Mouse (Mus musculus) midbrain, embryonic 10.5 days (tissue): Measurements from ENCODE around the gene Ipo7. TPM values are rescaled to one million over a fixed set of nuclear protein-coding genes. Genes with fewer than 3 reads are reported as not detected.

Source experiments
- DNase-seq: peaks from one replicate; pipeline ENCODE4 v3.0.0-alpha.2; 2017; ENCODE audit warnings: low spot score
- H3K27ac ChIP-seq: fragments of 300-500 bp; sonication (generic); replicated peaks from 2 replicates; pipeline ENCODE4 v1.5.1; 2016; ENCODE audit warnings: mild to moderate bottlenecking
- H3K27me3 ChIP-seq: fragments of 300-500 bp; sonication (generic); 2 replicates; pipeline ENCODE4 v1.6.1; 2016; ENCODE audit warnings: low read depth, mild to moderate bottlenecking; ENCODE audit not compliant: poor library complexity, severe bottlenecking
- H3K36me3 ChIP-seq: fragments of 300-500 bp; sonication (generic); 2 replicates; pipeline ENCODE4 v1.6.1; 2016; ENCODE audit warnings: mild to moderate bottlenecking, moderate library complexity
- H3K4me1 ChIP-seq: fragments of 300-500 bp; sonication (generic); 2 replicates; pipeline ENCODE4 v1.6.1; 2016
- H3K4me3 ChIP-seq: fragments of 300-500 bp; sonication (generic); 2 replicates; pipeline ENCODE4 v1.5.1; 2016; ENCODE audit warnings: mild to moderate bottlenecking, moderate library complexity
- H3K9me3 ChIP-seq: fragments of 300-500 bp; sonication (generic); replicated peaks from 2 replicates; pipeline ENCODE4 v1.6.1; 2016; ENCODE audit warnings: mild to moderate bottlenecking
- WGBS: fragments of 180-500 bp; shearing (Covaris S2); methylation state at CpG from one replicate; pipeline ENCODE4 v1.1.7; 2016; 5-methylcytosine and 5-hydroxymethylcytosine counted together
- polyA plus RNA-seq: library from polyadenylated mRNA; unstranded; fragments of >200 nt; fragmentation: Nextera tagmentation; extraction: Ambion mirVana; gene quantifications from 2 replicates; pipeline ENCODE4 v1.2.1, GENCODE M21; 2016

Gene Ipo7
- polyA plus RNA-seq, 1 experiment from 2014 or later = 54.1 TPM

GRCm38 (mm10) chr7:110091670-110092069 is 73.6 kb downstream of the Ipo7 start:
- Histone ChIP-seq H3K9me3 (no peaks in the 10 kb centered on the region), H3K36me3 (peaks cover 100% of the 10 kb centered on the region)
- DNase-seq = no peak

GRCm38 (mm10) chr7:110096332-110096731 is 78.3 kb downstream of the Ipo7 start:
- Histone ChIP-seq H3K27ac (no peak overlapping the region), H3K4me3 (no peak overlapping the region), H3K36me3 (peaks cover 72% of the 10 kb centered on the region), H3K4me1 (peaks cover 2% of the 10 kb centered on the region; the same call in 1 of the 2 replicates), H3K27me3 (no peaks in the 10 kb centered on the region), H3K9me3 (no peaks in the 10 kb centered on the region)
- no peak for DNase-seq
- WGBS = 92% methylated on average over 4 of the region's 4 CpGs

More at GRCm38 (mm10) chr7:110091670-110092069, 73.6 kb downstream of the Ipo7 start:
- WGBS = 83% methylated on average over 7 of the region's 7 CpGs
- Histone ChIP-seq H3K4me1 (no peaks in the 10 kb centered on the region), H3K27me3 (no peaks in the 10 kb centered on the region), H3K27ac (no peak overlapping the region), H3K4me3 (no peak overlapping the region)

- H3K36me3 ChIP-seq = peaks cover 63% of the 10 kb centered on the region
- 77% methylated on average over 7 of the region's 7 CpGs for WGBS
- DNase-seq = no peak
- no peaks in the 10 kb centered on the region for H3K9me3 ChIP-seq
- H3K4me3 ChIP-seq = no peak overlapping the region
- peaks cover 2% of the 10 kb centered on the region; the same call in 1 of the 2 replicates for H3K4me1 ChIP-seq
- no peak overlapping the region for H3K27ac ChIP-seq
- H3K27me3 ChIP-seq = no peaks in the 10 kb centered on the region
Observed at GRCm38 (mm10) chr7:110097106-110097793, 79.2 kb downstream of the Ipo7 start.

- Histone ChIP-seq H3K4me1 (peaks cover 2% of the 10 kb centered on the region; the same call in 1 of the 2 replicates), H3K27me3 (no peaks in the 10 kb centered on the region), H3K4me3 (no peak overlapping the region), H3K9me3 (no peaks in the 10 kb centered on the region), H3K36me3 (peaks cover 27% of the 10 kb centered on the region), H3K27ac (no peak overlapping the region)
- no peak for DNase-seq
- 69% methylated on average over 6 of the region's 6 CpGs for WGBS
Observed at GRCm38 (mm10) chr7:110100854-110101253, 82.8 kb downstream of the Ipo7 start.

GRCm38 (mm10) chr7:110101266-110101665 is 83.2 kb downstream of the Ipo7 start:
- no peak for DNase-seq
- Histone ChIP-seq H3K4me1 (peaks cover 2% of the 10 kb centered on the region; the same call in 1 of the 2 replicates), H3K27ac (no peak overlapping the region), H3K9me3 (no peaks in the 10 kb centered on the region), H3K27me3 (no peaks in the 10 kb centered on the region), H3K36me3 (peaks cover 23% of the 10 kb centered on the region), H3K4me3 (no peak overlapping the region)
- whole genome bisulfite sequencing = 79% methylated on average over 5 of the region's 5 CpGs

GRCm38 (mm10) chr7:110105041-110105440 is 87.0 kb downstream of the Ipo7 start:
- Histone ChIP-seq H3K27ac (no peak overlapping the region), H3K4me3 (no peak overlapping the region), H3K36me3 (no peaks in the 10 kb centered on the region), H3K4me1 (peaks cover 13% of the 10 kb centered on the region), H3K9me3 (no peaks in the 10 kb centered on the region), H3K27me3 (no peaks in the 10 kb centered on the region)
- WGBS = 91% methylated on average over 5 of the region's 5 CpGs
- DNase-seq = no peak

Other genes starting within 250 kb of the Ipo7 start
- 1.5 and 2.0 TPM in 2 replicates for gene Nrip3, start 236.2 kb upstream of the Ipo7 start, polyA plus RNA-seq
- 3.8 and 6.7 TPM in 2 replicates for gene Scube2, start 152.6 kb upstream of the Ipo7 start, polyA plus RNA-seq
- 30.2 and 35.4 TPM in 2 replicates for gene Dennd5a, start 57.8 kb upstream of the Ipo7 start, polyA plus RNA-seq
- gene Tmem41b, start 31.3 kb upstream of the Ipo7 start, polyA plus RNA-seq = 74.6 and 76.8 TPM in 2 replicates
- gene Zfp143, start 42.9 kb downstream of the Ipo7 start, polyA plus RNA-seq = 26.9 and 31.0 TPM in 2 replicates
- 28.7 and 28.9 TPM in 2 replicates for gene Wee1, start 103.8 kb downstream of the Ipo7 start, polyA plus RNA-seq
- gene Swap70, start 203.4 kb downstream of the Ipo7 start, polyA plus RNA-seq = 25.3 and 26.0 TPM in 2 replicates